Mouse (Mus musculus) ovary, postnatal 36 days (tissue): Measurements from ENCODE around the gene Pax3.

Source experiments
- DNase-seq: peaks from one replicate; pipeline ENCODE4 v3.0.0; 2022; ENCODE audit warnings: low spot score, mixed read lengths

Gene Pax3

DNA sequence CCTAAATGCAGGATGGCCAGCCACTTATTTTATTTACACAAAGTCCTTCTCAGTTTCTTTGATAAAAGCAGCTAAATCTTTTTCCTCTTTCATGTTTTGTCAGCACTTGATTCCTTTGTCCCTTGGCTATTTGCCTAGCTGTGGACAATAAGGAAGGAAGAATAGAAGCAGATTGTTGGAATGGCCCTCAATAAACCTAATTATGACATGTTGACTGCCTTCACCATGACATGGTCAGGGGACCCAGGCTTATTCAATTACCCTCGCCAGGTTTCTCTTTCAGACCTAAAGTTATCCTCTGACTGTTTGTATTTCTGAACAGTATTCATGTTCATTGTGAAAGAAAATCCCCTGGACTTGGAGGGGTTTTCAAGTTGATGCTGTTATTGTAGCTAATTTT, 25.3 kb downstream of the Pax3 start:
- no peak for DNase-seq

DNA sequence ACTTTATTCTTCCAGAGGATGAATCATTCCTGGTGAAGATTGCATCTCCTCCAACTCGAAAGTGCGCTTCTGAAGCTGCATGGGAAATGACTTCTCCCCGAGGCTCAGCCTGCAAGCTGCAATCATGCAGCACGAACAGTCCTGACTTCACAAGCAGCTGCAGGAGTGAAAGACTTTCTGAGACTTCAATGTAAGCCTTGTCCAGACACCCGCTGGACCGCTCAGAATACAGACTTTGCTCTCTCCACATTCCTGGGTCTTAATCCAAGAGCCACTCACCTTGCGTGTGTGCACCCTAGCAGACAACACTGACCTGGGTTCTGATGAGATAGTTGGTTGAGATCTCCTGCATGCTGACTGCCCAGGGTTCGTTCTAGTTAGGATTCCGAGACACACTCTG, 26.2 kb downstream of the Pax3 start:
- DNase-seq = no peak

DNA sequence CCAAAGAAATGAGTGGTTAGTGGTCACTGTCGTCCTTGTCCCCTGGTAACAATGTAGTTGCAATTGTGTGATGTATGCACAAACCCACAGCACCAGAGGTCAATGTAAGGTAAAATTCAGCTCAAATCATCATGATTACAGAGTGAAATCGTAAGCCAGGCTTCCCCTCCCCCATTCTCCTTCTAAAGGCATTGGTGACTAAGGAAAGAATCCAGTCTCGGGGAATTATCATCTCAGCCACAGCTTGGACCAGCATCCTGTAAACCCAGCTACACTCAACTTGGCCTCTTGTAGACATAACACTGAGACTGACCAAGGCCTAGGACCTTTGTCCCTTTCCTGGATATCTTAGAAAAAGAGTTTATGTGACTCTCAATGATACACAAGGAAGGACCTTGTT, 28.1 kb downstream of the Pax3 start:
- no peak for DNase-seq

DNA sequence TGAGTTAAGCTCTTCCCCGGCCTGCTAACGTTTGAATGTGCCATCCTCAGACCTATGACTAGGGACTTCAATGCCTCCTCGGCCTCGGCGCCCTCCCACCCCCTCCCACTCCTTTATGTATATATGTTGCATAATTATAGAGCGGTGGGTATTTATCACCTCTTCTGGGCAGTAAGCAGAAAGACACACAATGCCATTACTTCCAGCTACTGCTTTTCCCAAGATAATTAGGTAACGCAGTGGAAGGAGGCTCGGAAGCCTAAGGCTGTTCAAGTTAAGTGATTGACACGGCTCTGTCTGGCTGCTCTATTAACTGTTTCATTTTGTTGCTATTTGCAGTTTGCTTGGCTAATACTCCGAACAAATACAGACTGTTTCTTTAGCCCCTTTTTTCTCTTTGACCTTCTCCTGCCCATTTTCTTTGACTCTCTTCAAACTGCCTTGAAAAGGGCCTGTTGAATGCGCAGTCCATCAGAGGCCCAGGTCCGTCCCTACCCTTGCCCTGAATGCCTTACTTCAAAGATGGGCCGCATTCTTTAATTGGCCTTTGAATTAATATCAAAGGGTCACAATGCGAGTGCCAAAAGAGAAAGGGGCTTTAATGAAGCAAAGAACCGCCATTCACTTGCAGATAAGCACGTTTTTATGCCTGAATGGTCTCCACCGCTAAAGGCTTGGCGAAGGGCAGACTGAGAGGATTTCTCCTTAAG, 29.2 kb downstream of the Pax3 start:
- DNase-seq = no peak

DNA sequence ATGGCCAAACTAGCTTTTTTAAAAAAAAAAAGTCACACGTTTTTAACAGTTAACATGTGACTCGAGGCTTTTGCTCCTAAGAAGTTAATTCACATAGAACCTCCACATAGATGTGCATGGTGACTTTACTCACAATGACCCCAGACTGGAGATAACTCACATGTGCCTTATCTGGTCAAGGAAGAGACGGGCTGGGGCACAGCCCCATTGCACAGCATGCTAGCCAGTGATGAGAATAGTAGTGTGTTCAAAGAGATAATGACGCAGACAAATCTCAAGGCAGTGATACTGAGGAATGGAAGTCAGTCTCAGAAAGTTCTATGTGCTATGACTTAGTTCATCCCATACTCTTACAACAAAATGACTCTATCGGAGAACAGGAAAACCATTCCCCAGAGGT, 35.2 kb downstream of the Pax3 start:
- DNase-seq = no peak

DNA sequence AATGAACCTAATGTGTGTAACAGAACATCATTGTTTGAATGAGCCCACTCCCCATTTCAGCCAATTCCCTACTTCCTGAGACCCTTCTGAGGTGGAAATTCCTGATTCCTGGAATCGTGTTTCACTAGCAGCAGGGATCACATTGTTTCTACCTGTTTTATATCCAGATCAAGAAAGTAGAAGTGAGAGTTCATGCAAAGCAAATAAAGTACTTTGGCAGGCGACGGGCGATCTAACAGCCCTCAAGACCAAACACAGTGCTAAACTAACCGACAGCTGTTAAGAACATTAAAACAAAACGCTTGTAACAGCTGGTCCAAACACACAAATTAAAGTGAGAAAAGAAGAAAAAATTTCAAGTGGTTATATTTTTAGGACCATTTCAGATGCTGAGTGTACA, 39.0 kb downstream of the Pax3 start:
- DNase-seq = no peak

DNA sequence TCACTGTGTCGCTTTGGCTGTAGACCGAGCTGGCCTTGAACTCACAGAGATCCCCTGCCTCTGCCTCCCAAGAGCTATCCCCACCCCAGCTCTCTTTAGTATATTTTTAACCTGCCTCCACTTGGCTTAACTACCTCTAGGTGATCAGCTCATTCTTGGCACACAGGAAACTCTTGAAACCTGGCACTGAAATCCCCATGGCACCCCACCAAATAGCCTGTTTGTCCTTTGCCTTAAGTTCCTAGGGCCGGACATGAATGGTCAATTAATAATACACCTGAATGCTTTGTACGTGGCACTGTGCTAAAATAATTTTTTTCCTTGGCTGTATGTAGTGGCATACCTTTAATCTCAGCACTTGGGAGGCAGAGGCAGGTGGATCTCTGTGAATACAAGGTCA, 41.1 kb downstream of the Pax3 start:
- DNase-seq = no peak

DNA sequence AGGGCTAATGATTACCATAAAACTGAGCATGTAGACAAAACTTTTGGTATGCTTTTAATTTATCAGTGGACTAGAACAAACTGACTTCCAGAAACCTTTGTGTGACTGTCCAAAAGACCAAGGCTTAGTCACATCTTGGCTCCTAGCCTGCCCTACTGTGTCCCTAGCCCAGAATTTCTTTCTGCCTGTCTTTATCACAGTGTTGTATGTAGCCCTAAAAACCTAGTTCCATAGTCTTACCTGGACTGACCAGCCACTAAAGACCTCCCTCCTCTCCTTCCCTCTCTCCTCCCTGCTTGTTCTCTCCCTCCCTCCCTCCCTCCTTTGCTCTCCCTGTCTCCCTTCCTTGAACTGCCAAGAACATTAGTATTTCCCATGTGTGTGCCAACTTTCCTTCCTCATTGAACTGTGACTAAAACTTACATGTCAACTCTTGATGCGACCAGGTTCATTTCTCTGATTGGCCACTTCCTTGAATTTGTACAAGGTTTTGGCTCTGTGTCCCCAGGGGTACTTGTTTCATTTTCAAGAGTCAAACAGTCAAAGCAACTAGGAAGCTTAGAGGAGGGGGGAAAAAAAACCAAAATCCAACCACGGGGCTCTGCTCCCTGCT, 48.8 kb downstream of the Pax3 start:
- DNase-seq = no peak

DNA sequence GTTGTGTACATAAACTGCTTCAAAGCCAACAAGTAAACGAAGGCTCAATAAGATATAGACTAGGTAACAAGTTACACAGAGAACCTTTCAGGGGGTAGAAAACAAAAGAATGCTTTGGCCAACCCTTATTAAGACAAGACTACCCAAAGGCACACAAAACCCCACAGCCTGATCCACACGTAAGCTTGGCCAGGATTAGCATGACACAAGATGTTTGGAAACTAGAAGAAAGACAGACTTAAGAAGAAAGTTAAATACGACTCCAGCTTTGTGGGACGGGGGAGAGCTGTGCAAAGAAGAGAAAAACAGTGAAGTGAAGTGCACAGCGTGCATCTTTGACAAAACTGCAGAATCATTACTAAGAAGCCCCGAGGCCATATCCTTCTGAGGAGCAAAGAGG, 53.5 kb downstream of the Pax3 start:
- no peak for DNase-seq

DNA sequence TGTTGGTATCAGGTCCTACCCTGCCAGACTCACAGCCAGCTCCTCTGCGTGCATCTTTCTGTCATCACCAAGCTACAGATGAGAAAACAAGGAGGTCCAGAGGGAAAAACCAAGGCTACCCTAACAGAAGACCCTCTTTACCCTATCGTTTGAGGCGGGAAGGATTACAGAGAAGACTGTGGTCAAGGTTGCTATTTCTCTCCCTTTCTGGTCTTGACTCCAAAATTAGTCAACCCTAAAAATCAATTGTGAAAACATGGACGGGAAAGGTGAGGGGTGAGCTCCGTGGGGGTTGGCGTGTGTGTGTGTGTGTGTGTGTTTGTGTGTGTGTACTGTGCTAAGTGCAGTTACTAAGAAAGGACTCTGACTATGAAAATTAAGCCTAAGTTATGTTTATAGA, 54.0 kb downstream of the Pax3 start:
- no peak for DNase-seq

DNA sequence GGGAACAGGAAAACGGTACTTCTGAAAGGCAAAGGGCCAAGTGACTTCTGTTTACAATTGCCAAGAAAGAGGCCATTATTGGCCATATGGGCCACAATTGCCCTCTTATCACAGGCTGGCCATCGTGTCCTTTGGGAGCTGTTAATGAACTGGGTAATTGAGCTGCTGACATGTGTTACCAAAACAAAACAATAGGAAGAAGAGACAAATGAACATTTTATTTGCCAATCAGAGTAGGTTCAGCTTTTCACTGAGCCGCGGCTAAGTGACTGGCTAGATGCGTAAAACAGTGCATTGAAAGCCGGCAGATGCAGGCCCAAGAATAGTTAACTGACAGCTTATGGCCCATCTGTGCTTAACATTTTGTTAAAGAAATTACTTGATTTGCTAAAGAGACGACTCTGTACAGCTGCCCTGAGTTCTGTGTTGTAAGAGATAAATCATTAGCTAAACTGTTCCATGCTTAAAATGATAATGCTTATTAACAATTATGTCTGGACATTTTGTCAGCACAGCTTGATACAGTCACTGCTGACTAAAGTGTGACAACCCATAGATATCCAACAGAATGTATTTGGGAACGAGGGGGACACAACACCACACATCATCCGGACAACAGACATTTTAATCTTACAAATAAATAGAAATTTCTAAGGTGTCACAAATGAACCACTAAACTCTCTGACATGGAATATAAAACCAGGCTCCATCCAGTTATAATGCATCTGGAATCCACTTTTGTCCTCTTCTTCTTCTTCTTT, 55.0 kb downstream of the Pax3 start:
- DNase-seq = no peak

DNA sequence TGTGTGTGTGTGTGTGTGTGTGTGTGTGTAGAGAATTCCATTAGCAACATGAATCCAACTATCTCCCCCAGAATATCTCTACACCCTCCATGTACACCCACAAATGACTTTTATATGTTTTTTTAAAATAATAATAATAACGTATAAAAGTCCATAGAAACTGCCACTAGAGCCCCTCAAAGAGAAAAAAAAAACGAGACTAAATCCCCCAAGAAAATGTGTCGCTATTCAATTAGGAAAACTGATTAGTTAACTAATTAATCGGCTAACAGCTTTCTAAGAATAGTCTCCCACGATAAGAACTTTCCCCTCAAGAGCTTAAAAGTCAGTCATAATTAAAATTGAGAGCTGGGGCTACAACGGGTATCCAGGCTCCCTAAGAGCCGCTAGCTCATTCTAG, 55.6 kb downstream of the Pax3 start:
- no peak for DNase-seq

DNA sequence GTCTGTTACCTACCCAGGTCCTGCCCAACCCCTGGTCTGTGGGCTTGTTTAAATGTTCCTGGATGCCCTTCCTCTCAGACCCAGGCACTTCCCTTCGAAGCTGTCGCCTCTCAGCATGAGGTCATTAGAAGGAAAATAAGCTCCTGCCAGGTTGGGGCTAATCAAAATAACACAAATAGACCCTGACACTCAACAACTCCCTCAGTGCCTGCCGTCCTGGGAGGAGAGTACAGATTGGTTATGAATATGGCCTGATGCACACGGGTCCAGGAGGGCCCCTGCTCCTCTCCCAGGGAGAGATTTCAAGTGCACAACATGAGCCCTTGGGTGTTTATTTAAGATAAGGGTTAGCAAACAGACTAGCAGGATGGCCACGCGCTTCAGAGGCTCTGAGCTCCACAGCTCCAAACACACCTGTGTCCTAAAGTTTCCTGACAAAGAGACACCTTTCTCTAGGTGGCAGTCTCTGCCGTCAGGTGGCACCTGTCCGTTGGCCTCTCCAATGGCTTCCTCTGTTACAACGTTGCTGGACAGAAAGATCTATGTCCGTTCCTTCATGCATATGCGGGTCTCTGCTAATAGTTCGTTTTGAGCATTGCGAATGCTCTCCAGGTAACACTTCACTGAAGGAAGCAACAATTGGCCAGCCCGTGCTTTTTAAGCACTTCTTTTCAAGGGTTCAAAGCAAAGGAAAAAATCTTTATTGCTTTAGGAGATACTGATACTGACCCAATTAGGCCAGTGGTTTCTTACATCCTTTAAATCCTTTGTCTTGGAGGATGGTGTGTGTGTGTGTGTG, 56.2 kb downstream of the Pax3 start:
- DNase-seq = no peak

DNA sequence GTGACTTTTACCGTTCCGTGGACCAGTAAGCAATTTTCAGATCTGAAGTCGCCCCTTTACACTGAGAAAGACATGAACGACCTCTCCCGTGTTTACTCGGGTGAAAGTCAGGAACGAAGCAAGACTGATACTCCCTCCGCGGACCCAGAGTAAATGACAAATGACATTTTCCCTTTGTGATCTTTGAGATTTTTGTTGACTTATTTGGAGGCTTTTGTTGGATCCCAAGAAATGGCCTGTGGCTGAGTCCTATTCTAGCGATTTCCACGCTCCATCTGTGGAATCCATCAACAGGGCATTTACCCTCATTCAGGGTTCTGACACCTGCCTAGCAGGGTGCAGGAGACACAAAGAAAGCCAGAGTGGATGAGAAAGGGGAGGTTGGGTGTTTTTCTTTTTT, 57.6 kb downstream of the Pax3 start:
- DNase-seq = no peak

DNA sequence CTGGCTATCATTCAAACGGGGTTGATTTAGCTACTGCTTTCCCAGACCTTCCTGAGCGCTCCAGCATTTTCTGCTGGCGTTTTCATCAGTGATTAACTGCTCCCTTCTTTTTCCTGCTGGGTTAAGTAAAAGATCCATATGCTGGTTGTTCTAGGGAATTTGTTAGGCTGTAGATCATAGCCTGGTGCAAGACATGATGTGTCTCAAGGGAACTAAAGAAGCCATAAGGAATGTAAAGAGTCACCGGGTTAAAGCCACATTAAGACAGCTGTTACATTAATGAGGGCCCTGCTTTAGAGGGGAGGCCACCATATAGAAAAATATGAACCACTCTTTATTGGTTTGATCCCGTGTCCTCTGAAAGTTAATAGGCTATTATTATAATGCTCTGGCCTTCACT, 67.7 kb downstream of the Pax3 start:
- no peak for DNase-seq

DNA sequence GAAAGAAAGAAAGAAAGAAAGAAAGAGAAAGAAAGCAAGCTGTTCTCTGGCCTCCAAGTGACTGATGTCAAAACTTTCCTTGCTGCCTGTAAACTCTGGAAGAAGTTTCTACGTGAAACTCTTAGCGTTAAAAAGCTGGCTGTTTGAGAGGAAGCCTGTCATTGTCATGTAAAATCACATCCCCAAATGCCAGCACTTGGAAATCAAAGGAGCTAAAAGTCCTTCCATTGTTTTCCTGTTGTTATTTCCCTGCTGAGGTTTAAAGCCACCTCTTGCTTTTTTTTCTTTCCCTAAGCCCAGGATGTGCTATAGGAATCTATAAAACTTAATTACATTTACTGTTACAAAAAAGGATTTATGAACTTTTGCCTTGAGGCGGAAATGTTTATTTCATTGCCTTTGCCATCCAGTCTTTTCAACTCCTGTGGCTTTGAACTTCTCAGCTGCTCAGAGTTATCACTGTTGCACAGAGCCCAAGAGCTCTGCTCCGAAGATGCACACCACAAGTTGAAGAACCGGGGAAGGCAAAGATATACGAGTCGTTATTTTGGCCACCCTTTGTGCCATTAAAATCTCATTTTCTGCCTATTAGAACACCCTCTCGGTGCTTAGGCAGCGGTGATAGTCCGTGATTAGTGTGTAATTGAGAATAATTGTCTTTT, 76.9 kb downstream of the Pax3 start:
- DNase-seq = no peak

DNA sequence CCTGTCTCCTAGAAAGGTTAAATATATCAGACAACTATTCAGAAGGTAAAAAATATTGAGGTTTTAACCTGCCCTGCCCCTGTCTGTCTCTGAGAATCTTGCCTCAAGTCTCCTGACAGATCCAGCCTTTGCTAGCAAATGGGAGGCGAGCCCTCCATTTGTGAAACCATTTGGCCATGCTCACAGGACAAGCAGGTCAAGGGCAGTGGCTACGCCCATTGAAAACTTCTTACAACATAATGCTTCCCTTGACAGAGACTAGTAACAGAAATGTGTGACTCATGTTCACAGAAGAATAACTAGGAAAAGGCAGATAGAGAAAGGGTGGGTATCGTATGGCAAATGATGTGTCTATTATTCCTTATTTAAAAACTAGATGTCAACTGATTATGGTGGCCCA, 80.9 kb downstream of the Pax3 start:
- DNase-seq = no peak

DNA sequence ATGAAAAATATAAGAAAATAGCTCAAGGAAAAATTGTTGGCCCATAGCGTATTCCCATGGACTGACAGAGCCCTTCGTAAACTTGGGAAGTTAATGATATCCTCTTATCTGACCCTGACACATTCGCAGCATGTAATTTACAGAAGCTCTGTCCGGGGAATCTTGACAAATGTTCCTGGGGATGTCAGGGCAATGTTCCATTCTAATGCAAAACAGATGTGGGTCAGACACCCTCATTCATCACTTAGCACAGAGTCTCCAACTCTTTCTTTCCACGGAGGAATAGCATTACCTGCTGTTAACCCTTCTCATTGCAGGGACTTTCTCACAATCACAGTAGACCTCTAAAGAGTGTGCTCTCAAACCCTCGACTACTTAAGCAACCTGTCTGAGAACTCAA, 86.6 kb downstream of the Pax3 start:
- no peak for DNase-seq

DNA sequence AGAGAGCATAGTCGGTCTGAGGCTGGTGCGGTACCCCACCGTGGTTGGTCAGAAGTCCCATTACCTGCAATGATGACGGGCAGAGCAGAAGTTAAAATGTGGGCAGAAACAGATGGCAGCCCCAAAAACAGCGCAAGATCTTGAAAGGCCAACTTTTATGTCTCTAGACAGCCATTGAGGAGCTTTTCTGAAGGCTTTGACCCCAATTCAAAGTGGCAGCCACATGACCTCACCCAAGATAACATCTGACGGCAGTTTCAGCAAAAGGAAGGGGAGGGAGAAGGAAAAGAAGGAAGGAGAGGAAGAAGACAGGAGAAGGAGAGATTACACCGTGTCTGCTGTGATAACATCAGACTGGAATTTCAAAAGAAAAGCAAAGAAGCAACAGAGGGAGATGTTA, 93.4 kb downstream of the Pax3 start:
- DNase-seq = no peak

DNA sequence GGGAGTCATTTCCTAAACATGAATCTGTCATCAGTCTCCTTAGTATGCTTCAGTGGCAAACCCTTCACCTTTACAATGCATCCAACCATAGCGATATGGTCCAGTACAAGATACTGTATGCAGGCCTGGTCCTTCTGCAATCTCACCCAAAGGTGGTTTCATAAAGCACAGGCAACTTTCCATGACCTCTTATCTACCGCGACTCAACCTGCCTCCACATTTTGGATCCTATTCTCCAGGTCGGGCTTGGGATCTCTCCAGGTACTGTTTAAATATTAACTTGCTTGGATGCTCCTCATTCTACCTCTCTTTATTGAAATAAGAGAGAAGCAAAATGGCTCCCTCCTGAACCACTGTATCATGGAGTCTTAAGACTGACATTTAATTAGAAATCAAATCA, 103.3 kb downstream of the Pax3 start:
- no peak for DNase-seq

DNA sequence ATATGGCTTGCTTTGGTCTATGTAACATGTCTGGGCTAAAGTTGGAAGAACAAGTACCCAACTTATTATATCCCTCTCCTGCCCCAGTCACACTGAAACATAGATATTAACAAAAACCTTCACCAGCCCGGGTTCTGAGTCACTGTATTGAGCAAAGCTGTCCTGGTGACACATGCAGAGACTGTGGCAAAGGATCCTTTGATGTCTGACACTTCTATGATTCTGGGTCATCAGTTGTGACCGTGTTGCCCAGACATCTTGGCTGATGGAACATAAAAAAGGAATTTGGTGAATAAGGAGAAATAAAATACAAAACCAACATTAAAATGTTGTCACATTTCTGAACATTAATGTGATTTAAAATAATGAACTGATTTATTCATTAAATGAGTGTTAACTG, 108.3 kb downstream of the Pax3 start:
- DNase-seq = no peak

DNA sequence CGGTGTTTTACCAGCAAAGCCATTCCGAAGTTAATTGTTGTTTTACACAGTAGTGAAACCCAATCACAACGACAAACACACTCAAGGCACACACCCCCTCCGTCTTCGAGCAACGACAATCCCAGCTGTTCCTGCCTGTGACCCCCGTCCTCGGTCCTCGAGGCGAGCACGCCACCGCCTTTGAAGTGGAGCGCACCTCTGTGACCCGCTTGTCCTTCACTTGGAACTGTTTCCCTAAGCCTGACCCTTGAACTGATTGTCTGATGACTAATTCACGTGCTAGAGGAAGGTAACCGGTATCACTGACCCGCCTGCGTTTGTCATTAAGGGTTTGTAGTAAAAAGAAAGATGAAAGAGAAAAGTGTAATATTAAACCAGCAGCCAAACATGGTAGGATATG, 115.2 kb downstream of the Pax3 start:
- no peak for DNase-seq
